Mouse (Mus musculus) heart, adult 18-20 months (tissue): ENCODE results near the gene Gm9844. TPM values are rescaled to one million over a fixed set of nuclear protein-coding genes. Genes with fewer than 3 reads are reported as not detected.
A peak's percentile ranks its signal among the peaks of the same experiment; 100 is the strongest.
"Not testable (repeated sequence)": the region's sequence is repeated elsewhere in the genome, so short reads cannot be mapped to it uniquely, and the experiment has no call there.

Experiments used
- DNase-seq, 2 experiments: peaks; one replicate each; pipeline ENCODE4 v3.0.0; 2021 to 2022; ENCODE audit warnings: mixed read lengths in 1 of 2
- total RNA-seq, 2 experiments: library from RNA; stranded (reverse); gene quantifications; 2 replicates each; pipeline ENCODE4 v1.2.3; 2021

Gm9844 gene
- total RNA-seq, 2 experiments from 2014 or later: not detected

GRCm38 (mm10) chr7:24869532-24870165 lies 7.6 kb downstream of the Gm9844 start, which contains the start of the genes Lypd4 and Dmrtc2:
Lypd4 (minus strand) TSS chr7:24869941.
Dmrtc2 (plus strand) TSS chr7:24870057.
- no peak for DNase-seq

- DNase-seq: no peak
Measured at GRCm38 (mm10) chr7:24877588-24877987, 15.6 kb downstream of the Gm9844 start.

GRCm38 (mm10) chr7:24879620-24880019 lies 17.6 kb downstream of the Gm9844 start:
- DNase-seq: no peak

GRCm38 (mm10) chr7:24882416-24883199 lies 20.6 kb downstream of the Gm9844 start:
- no peak for DNase-seq

GRCm38 (mm10) chr7:24883896-24884692 lies 22.1 kb downstream of the Gm9844 start, which contains the start of gene Rps19:
Rps19 (plus strand) TSS chr7:24884371.
- DNase-seq: peak; percentile 99 to 100

GRCm38 (mm10) chr7:24884693-24885291 lies 22.8 kb downstream of the Gm9844 start:
- DNase-seq: no peak

GRCm38 (mm10) chr7:24885468-24886307 lies 23.7 kb downstream of the Gm9844 start:
- DNase-seq: no peak

GRCm38 (mm10) chr7:24886308-24886633 lies 24.3 kb downstream of the Gm9844 start:
- no peak for DNase-seq

- DNase-seq: no peak
Measured at GRCm38 (mm10) chr7:24887096-24887495, 25.1 kb downstream of the Gm9844 start.

GRCm38 (mm10) chr7:24889431-24890220 lies 27.6 kb downstream of the Gm9844 start:
- no peak for DNase-seq

GRCm38 (mm10) chr7:24890281-24891216 lies 28.5 kb downstream of the Gm9844 start:
- DNase-seq: peak; percentile 75 to 84

- no peak for DNase-seq
Measured at GRCm38 (mm10) chr7:24891241-24892124, 29.5 kb downstream of the Gm9844 start.

GRCm38 (mm10) chr7:24892125-24892583 lies 30.1 kb downstream of the Gm9844 start:
- DNase-seq: no peak

GRCm38 (mm10) chr7:24895749-24896148 lies 33.7 kb downstream of the Gm9844 start:
- not testable (repeated sequence) for DNase-seq

GRCm38 (mm10) chr7:24896269-24896668 lies 34.3 kb downstream of the Gm9844 start:
- no peak for DNase-seq

GRCm38 (mm10) chr7:24897224-24897623 lies 35.2 kb downstream of the Gm9844 start, which contains the start of gene Cd79a:
Cd79a (plus strand) TSS chr7:24897381.
- DNase-seq: peak in 1 of 2 experiments; percentile 39

GRCm38 (mm10) chr7:24897959-24898358 lies 35.9 kb downstream of the Gm9844 start:
- DNase-seq: no peak

- DNase-seq: no peak
Measured at GRCm38 (mm10) chr7:24901114-24901513, 39.1 kb downstream of the Gm9844 start.
